Mouse (Mus musculus) adrenal gland, postnatal 4 days (tissue): ENCODE data around the gene Cbr3. TPM values are rescaled to one million over a fixed set of nuclear protein-coding genes. Genes with fewer than 3 reads are reported as not detected.

Source experiments
- total RNA-seq, 2 experiments: library from RNA; stranded (reverse); gene quantifications; 2 replicates each; pipeline ENCODE4 v1.2.3; 2021

Gene Cbr3
- total RNA-seq, 2 experiments from 2014 or later: 4.3 TPM

Other genes starting within 250 kb of the Cbr3 start
- 10 to 100 TPM; 11.0 to 11.1 TPM for gene Setd4, start 79.2 kb upstream of the Cbr3 start, total RNA-seq
- 10 to 100 TPM; 69.3 to 79.6 TPM for gene Cbr1, start 77.4 kb upstream of the Cbr3 start, total RNA-seq
- 1 to 10 TPM; 2.9 to 4.6 TPM for gene Gm5678, start 55.1 kb upstream of the Cbr3 start, total RNA-seq
- 10 to 100 TPM; 27.6 to 34.0 TPM for gene Dop1b, start 28.7 kb downstream of the Cbr3 start, total RNA-seq
- 10 to 100 TPM; 38.9 to 40.2 TPM for gene Morc3, start 148.9 kb downstream of the Cbr3 start, total RNA-seq
- gene Chaf1b, start 200.7 kb downstream of the Cbr3 start, total RNA-seq: 10 to 100 TPM; 26.1 to 28.5 TPM